Mouse (Mus musculus): ENCODE data around the gene Mycbp2.

The Mycbp2 gene

GRCm38 (mm10) chr14:103346729-103347505 lies at the start of gene Mycbp2:
Gene Mycbp2, minus strand, starts transcription at chr14:103346814.
- DNase-seq (ENCODE audit: extremely low spot score, low spot score): peak; percentile 97

- DNase-seq (ENCODE audit: extremely low spot score, low spot score): no peak
Measured at GRCm38 (mm10) chr14:103392391-103392790, 45.8 kb upstream of the Mycbp2 start.

DNA sequence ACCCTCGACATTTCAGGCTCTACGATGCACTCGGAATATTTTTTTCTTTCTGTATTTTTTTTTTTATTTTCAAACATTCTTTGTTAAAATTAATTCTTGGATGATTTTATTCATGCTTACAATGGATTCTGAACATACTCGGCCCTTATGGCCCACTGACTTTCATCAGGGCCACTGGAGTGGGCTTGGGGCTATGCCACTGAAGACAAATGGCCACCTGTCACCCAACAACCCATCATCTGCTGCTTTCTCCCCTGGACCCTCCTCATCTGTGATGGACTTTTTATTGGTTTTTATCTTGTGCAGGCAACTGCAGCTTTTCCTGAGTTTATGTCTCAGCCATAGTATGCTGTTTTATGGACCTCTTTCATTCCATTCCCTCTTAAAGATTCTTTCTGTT lies 40.8 kb upstream of the Mycbp2 start:
- DNase-seq (ENCODE audit: extremely low spot score, low spot score): no peak

GRCm38 (mm10) chr14:103386871-103387270 lies 40.3 kb upstream of the Mycbp2 start:
- no peak for DNase-seq (ENCODE audit: extremely low spot score, low spot score)

DNA sequence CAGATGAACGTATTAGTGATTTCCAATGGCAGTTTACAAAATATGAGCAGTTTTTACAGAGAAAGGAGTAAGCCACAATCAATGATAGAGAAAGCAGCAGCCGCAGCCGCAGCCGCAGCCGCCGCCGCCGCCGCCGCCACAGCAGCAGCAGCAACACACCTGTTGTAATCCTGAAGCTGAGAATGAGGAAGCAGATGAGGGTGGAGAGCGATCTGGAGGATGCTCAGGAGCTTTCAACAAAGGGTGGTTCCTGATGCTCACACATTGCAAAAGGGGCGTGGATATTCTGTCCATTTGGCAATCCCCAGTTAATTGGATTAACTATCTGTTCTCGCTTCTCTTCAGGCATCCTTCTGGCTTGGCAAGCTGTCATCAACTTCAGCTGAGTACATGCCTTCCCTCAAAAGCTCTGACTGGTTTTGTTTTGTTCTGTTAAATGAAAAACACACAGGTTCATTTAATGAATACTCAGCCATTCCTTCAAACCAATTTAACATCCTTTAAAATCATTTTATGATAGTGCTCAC lies 38.5 kb upstream of the Mycbp2 start:
- DNase-seq (ENCODE audit: extremely low spot score, low spot score): no peak

DNA sequence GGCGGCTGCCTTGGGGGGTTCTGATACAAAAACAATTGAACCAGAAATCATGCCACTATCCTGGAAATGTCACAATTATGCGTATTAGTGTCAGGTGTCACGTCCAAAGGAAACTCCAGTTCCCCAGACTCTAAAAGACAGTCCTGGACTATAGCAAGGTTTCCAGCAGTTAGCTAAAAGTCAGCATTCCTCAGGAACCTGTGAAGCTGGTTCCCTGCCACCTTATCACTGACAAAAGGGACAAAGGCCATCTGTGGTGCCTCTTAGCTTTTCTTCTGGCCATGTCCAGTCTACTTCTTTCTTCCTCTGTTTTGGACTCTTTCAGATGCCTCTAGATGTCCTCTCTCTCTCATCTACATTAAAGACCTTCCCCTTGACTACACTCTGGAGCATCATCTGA lies 32.1 kb upstream of the Mycbp2 start:
- DNase-seq (ENCODE audit: extremely low spot score, low spot score): no peak

- DNase-seq (ENCODE audit: extremely low spot score, low spot score): no peak
Measured at GRCm38 (mm10) chr14:103376765-103377164, 30.2 kb upstream of the Mycbp2 start.

DNA sequence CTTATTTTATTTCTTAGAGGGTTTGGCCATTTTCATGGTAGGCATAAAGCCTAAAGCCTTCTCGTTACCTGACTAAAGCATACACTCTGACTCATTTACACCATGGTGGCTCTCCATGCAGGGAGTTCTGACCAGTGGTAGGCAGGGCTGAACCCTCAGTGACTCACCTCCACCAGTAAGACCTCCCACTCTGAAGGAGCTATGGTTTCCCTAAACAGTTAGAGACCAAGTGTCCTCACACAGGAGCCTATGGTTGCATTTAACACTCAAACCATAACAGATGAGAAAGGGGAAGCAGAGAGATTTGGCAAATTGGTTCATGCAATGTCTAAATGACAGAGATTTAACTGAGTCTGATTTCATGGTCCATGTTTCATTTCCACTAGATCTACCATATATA lies 28.9 kb upstream of the Mycbp2 start:
- DNase-seq (ENCODE audit: extremely low spot score, low spot score): no peak

- DNase-seq (ENCODE audit: extremely low spot score, low spot score): no peak
Measured at GRCm38 (mm10) chr14:103363199-103363598, 16.6 kb upstream of the Mycbp2 start.

- no peak for DNase-seq (ENCODE audit: extremely low spot score, low spot score)
Measured at GRCm38 (mm10) chr14:103356066-103356465, 9.5 kb upstream of the Mycbp2 start.

- DNase-seq (ENCODE audit: extremely low spot score, low spot score): peak; percentile 20
Measured at GRCm38 (mm10) chr14:103354396-103355352, 8.1 kb upstream of the Mycbp2 start.

GRCm38 (mm10) chr14:103345858-103346728 lies 521 bp downstream of the Mycbp2 start:
- peak; percentile 71 for DNase-seq (ENCODE audit: extremely low spot score, low spot score)

- no peak for DNase-seq (ENCODE audit: extremely low spot score, low spot score)
Measured at GRCm38 (mm10) chr14:103345486-103345857, 1.1 kb downstream of the Mycbp2 start.

- DNase-seq (ENCODE audit: extremely low spot score, low spot score): no peak
Measured at GRCm38 (mm10) chr14:103345011-103345410, 1.6 kb downstream of the Mycbp2 start.

GRCm38 (mm10) chr14:103343791-103344190 lies 2.8 kb downstream of the Mycbp2 start:
- no peak for DNase-seq (ENCODE audit: extremely low spot score, low spot score)

- DNase-seq (ENCODE audit: extremely low spot score, low spot score): no peak
Measured at GRCm38 (mm10) chr14:103341385-103342294, 5.0 kb downstream of the Mycbp2 start.

DNA sequence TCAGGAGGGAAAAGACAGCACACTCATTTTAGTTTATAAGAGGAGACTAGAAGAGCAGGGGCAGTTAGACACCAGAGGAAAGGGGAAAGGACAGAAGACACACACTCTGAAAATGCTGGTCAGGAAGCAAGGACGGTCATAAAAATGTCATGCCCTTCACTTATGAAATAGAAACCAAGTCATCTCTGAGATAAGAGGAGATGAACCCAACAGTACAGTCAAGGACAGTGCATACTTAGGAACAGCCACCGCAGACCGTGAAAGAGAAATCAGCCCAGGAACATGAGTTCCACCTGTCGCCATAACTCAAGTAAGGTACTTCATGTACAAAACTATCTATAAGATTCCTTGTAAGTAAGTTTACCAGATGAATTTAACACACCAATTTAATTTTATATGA lies 33.7 kb downstream of the Mycbp2 start:
- DNase-seq (ENCODE audit: extremely low spot score, low spot score): no peak

- no peak for DNase-seq (ENCODE audit: extremely low spot score, low spot score)
Measured at GRCm38 (mm10) chr14:103296227-103296626, 50.4 kb downstream of the Mycbp2 start.

DNA sequence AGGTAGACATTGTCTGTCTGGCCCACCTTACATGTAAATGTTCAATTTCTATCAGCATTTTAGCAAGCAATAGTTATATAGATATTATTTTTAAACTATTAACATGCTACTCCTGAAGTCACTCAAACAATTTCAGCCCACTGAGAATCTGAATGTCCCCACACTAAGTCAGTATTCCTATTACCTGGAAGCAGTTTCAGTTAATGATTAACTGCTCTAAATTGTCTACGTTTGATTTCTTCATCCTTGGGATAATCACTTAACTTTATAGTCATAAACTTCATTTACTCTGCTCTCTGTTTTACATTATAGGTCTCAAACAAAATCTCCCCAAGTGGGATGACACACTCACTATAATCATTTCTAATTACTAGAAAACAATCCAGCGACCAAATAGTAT lies 60.0 kb downstream of the Mycbp2 start:
- no peak for DNase-seq (ENCODE audit: extremely low spot score, low spot score)

GRCm38 (mm10) chr14:103276667-103277066 lies 69.9 kb downstream of the Mycbp2 start:
- no peak for DNase-seq (ENCODE audit: extremely low spot score, low spot score)

All from neural tube, embryonic 10.5 days (tissue).